Mouse (Mus musculus): ENCODE measurements around the gene Pes1.
"Not testable (repeated sequence)": the region's sequence is repeated elsewhere in the genome, so short reads cannot be mapped to it uniquely, and the experiment has no call there.

Gene Pes1

DNA sequence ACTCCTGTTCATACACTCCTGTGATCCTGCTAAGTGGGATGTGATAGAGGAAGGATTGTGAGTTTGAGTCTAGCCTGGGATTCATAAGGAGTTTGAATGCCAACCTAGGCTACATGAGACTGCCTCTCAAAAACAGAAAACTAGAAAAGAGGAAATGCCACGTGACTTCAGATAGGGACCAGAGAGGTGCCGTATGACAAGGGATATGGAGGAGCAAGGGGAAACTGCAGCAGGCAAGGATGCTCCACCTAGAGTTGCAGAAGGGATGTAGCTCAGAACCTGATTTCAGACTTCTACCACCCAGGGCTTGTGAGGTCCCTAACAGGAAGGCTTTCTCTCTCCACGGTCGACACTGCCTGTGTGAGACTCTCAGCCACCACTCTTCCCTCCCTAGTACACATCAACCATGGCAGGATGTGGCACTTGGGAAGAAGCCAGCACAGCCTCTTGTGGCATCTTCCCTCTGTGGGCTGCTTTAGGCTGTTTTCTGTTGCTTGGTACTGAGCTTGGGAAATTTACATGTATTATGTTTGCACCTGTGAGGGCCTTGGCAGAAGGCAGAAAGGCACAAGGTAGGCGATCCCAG lies 41.5 kb downstream of the Pes1 start:
- no peak for DNase-seq (ENCODE audit: low read depth, low spot score)

DNA sequence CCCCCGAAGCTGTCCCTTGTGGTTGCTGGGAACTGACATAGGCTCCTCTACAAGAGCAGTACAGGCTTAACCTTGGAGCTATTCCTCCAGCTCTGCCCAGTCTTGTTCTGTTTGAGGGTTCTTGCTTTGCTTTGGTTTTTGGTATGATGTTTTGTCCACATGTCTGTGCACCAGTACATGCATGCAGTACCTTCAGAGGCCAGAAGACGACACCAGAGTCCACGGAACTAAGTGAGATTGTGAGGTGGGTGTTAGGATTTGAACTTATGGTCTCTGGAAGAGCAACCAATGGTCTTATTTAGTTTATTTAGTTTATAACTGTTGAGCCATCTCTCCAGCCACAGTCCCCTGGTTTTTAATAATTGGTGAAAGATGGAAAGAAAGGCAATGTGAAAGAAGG lies 42.7 kb downstream of the Pes1 start:
- DNase-seq (ENCODE audit: low read depth, low spot score), result no peak

DNA sequence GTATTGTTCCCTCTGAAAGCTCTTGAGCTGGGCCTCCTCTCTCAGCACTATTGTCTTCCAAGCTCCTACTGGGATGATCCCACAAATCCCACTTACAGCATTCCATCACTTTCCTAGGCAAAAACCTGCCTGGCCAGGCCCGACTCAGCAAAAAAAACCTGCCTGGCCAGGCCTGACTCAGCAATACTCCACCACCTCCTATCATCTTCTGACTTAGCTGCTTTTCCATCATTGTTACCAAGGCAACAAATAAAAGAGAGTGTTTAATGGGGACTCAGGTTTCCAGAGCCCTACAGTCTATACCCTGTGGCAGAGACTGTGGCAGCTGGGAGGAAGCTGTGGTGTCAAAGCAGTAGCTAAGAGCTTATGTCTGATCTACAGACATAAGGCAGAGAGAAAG lies 48.8 kb downstream of the Pes1 start:
- DNase-seq (ENCODE audit: low read depth, low spot score), result no peak

DNA sequence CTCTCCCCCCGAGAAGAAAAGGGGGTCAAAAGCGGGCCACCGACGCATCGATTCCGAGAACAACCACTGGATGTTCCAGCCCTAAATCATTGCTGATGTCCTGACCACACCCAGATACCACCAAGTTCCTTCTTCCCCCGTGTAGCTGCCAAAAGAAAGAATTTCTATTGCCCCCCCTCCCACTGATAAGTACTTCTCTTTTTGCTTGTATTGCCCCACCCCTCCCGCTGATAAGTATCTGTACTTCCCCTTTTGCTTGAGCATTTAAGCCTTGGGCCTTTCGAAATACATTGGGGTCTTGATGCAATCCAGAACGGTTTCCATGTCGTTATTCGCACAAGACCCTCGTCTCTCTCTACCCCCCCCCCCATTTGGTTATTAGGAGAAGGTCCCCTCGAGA lies 52.0 kb downstream of the Pes1 start:
- not testable (repeated sequence) for DNase-seq (ENCODE audit: low read depth, low spot score)

DNA sequence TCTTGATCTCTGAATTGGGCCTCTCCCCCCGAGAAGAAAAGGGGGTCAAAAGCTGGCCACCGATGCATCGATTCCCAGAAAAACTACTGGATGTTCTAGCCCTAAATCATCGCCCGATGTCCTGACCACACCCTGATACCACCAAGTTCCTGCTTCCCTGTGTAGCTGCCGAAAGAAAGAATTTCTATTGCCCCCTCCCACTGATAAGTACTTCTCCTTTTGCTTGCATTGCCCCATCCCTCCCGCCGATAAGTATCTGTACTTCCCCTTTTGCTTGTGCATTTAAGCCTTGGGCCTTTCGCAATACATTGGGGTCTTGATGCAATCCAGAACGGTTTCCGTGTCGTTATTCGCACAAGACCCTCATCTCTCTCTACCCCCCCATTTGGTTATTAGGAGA lies 58.3 kb downstream of the Pes1 start:
- DNase-seq (ENCODE audit: low read depth, low spot score), result not testable (repeated sequence)

DNA sequence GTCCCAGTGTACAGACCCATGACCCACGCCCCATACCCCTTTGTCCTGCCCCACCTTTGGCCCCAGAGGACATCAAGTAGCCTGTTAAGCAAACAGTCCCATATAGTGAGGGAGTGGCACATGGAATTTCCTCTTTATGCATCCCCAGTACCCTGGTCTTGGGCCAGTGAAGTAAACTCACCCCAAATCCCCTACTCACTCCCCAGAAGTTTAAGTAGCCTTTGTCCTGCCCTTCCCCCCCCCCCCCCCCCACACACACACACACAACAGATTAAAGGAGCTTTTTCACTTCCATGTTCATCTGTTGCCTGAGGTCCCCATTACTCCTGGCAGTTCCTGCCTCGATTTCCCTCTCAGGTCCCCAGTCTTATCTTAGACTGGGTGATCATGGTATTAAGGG lies 59.5 kb downstream of the Pes1 start:
- no peak for DNase-seq (ENCODE audit: low read depth, low spot score)

DNA sequence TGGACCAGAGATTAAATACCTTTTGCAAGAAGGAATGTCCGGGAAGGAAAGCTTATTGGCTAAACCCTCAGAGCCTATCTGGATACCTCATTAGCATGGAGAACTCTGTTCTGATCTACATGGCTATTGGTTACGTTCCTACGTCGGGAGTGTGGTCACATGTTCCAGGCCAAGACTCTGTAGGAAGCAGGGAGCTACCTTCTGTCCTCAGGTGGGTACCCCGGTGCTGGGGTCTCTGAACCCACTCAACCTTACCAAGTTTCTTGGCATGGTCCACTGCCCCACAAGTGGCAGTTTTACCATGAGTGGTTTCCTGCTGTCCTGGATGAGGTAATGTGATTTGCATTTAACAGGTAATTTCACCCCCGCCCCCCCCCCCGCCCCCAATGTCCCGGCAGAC lies 63.3 kb downstream of the Pes1 start:
- no peak for DNase-seq (ENCODE audit: low read depth, low spot score)

DNA sequence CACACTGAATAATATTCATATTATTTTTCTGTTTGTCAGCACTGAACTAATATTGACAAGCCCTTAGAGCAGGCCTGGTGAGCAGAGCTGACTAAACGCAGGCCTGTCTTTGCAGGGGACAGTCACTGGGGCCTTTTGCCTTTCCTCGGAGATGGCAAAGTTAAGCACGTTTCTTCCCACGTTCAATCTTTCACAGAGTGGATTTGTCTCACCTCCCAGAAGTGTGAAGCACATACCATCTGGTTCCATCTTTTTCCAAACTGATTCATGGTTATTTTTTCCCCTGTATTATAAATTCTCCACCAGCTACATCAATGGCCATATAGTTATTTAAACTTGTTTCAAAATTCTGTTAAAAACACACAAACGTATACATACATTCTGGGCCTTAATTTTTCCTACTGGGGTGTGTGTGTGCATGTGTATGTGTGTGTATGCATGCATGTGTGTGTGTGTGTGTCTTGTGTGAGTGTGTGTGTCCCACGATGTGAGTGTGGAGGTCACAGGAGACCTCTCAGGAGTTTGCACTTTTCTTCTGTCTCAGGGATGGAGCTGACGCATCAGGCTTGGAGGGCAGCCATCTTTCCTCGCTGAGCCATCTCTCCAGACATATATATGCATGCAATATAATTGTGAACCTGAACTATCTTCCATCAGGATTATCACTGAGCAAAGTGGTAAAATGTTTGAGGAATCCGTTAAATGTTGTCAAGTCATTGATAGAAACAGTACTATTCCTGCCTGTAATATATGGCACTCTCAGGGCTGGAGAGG lies 64.0 kb downstream of the Pes1 start:
- DNase-seq (ENCODE audit: low read depth, low spot score), result no peak

DNA sequence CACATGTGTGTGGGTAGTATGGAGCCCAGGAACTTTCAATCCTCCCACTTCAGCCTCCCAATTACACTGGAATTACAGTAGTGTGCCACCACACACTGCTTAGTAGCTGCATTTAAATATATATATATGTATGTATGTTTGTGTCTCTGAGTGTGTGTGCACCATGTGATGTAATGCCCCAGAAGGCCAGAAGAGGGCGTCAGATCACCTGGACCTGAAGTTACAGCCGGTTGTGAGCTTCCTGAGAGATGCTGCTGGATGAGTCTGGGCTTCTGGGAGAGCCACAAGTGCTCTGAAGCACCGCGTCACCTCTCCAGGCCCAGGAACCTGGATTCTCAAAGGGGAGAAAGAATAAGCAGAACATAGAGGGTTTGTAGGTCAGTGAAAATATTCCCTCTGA lies 65.6 kb downstream of the Pes1 start:
- DNase-seq (ENCODE audit: low read depth, low spot score), result no peak
